Mouse (Mus musculus): ENCODE measurements around the gene Itga4.

The Itga4 gene

DNA sequence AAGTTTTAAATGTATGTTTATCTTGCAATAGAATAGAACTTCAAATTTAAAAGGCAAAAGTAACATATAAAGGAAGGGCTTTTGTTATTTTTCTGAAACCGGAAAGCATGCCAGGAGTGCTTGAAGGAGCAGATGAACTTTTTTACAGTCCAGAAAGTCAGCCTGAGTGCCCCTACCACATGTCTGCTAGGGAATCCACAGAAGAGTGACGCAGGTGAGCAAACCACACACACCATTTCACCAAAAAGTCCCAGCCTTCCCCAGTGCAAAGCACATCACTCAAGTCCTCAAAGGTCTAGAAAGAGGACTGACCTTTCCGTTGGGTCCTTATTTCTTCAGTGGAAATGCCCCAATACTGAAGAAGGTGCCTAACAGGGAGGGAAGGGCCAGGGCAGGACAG lies 11.3 kb downstream of the Itga4 start:
- DNase-seq (ENCODE audit: low read depth, low spot score), result no peak

DNA sequence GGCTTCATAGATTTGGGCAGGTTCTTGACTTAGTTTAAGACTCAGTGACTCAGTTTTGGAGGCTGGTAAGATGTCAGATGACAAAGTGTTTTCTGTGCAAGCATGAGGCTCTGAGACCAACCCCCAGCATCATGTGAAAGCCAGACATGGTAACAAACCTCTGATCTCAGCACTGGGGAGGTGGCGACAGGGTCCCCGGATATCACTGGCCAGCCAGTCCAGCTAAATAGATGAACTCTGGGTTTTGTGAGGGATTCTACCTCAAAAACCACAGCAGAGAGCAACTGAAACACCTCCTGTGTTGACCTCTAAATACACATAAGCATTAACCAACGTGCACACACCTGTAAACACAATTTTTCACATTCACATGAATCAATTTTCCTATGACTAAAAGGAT lies 12.0 kb downstream of the Itga4 start:
- no peak for DNase-seq (ENCODE audit: low read depth, low spot score)

DNA sequence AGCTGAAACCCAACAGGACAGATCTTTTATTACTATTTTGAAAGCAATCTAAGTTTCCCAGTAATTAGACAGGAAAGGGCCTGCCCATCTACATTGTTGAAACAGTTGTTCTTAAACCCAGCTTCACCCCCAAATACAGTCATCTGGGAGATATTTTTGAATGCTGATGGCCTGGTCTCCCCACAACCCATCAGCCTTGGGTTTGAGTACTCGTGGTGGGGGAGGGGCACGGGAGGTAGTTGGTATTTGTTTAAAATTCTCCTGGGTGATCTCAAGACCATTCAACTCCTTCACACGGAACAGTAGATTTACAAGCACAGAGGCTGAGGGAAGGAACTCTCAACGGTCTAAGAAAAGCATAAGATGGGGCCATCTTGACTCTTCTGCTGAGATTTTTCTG lies 13.6 kb downstream of the Itga4 start:
- DNase-seq (ENCODE audit: low read depth, low spot score), result no peak

DNA sequence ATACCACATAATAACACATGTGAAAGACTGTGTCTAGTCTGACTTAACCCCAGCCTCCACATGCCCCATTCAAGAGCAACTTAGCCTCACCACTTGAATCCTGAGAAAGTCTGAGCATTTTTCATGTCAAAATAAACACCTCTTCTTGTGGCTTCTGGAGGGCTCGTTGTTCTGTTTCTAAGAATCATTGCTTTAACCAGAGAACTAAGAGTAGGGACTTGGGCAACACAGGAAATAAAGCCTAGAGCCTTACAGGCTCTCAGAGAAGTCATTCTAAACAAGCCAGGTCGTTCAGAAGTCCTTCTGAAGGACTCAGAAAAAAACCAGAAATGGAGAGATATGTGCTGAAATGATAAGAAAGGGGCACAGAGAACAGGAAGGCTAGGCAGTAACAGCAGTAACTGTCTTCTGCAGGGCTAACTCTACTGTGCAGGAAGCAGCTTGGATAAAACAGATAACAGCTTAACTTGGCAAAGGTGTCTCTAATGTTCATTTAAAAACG lies 14.9 kb downstream of the Itga4 start:
- DNase-seq (ENCODE audit: low read depth, low spot score), result no peak

DNA sequence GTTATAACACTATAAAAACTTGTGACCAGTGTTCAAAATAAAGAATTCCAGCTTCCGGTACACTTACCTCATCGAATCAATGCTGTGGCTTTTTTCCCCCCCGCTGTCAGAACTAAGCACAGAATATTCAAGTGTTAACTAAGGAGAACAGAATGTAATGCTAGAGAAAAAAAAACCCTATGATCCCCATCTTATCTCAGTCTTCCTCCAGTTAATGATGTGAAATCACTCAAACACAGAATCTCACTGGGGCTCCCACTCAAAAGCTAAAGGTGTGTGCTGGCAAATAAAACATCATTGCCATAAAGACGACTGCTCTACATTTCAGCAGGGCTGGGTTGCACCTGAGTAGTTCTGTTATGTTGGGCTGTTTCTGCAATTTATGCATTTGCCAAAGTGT lies 16.6 kb downstream of the Itga4 start:
- DNase-seq (ENCODE audit: low read depth, low spot score), result no peak

DNA sequence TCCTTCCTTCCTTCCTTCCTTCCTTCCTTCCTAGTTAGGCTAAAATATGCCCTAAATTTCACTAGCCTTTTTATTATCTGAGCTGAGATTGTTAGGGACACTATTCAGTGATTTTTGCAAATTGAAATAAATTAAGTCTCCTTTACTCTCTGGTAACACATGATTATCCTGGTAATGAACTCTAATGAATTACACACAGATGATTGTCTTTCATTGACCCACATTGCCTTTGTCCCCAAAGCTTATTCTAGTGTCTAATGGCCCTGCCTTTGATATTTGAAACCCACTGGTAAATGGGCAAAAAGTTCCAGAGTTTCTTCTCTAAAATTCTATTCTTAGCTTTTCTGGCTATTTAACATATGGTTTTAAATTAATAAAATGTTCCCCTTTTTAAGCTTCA lies 23.4 kb downstream of the Itga4 start:
- no peak for DNase-seq (ENCODE audit: low read depth, low spot score)

DNA sequence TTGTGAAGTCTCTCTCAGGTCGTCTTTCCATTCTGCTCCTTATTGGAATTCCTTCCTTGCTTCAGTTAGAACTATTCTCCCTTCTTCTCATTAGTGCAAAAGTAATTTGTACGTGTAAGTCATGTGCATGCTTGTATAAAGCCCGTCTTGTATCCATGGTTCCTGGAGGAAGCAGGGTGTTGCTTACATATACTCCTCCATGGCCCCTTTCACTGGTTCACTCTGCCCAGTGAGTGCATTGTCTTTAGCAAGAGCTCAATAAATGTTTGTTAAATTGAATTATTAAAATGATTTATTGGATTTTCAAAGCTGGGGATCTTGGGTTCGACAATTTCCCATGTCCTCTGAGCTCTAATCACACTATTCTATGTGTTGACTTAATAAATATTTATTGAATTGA lies 29.0 kb downstream of the Itga4 start:
- DNase-seq (ENCODE audit: low read depth, low spot score), result no peak

DNA sequence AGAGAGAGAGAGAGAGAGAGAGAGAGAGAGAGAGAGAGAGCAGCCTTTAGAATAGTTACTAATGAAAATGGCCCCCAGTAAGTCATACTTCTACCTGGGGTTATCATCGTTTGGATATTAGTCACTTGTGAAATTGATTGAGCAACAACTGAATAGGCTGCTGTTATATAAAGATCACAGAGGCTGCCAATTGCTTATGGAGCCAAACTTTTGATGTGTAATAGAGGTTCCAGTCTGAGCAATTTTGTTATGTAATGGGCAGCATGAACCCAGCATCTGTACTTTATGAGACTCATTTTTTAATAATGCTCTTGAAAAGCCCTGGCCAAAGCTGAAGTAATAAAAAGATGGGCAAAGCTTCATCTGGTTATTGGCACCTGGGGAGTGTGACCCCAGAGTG lies 34.9 kb downstream of the Itga4 start:
- DNase-seq (ENCODE audit: low read depth, low spot score), result no peak

DNA sequence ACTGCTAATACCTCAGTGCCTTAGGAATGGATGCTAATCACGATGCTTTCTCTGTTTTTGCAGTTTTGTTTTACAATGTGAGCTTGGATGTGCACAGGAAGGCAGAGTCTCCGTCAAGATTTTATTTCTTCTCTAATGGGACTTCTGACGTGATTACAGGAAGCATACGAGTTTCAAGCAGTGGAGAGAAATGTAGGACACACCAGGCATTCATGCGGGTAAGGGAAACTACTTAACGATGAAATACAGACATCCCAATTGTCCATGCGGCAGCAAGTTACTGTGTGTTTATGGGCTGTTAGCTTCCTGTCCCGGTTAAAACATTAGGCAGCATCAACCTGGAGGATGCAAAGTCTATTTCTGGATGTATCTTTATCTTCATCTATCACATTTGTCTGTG lies 36.7 kb downstream of the Itga4 start:
- no peak for DNase-seq (ENCODE audit: low read depth, low spot score)

DNA sequence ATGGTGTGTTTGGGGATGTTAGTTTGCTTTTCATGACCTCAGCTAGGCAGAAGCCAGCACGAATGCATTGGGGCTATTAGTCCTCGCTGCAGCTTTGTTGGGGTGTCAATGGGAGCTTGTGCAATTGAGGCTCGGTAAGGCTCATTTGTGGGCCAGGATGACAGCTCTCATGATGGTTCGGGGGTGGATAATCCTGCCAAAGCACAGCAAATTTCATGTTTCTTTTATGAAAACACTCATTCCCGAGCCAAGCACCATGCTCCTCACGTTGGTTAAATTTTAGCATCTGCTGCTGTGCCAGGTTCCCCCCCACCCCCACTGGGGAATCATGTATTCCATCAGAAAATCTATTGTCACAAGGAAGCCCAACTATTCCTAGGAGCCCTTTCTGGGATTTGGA lies 37.2 kb downstream of the Itga4 start:
- no peak for DNase-seq (ENCODE audit: low read depth, low spot score)

DNA sequence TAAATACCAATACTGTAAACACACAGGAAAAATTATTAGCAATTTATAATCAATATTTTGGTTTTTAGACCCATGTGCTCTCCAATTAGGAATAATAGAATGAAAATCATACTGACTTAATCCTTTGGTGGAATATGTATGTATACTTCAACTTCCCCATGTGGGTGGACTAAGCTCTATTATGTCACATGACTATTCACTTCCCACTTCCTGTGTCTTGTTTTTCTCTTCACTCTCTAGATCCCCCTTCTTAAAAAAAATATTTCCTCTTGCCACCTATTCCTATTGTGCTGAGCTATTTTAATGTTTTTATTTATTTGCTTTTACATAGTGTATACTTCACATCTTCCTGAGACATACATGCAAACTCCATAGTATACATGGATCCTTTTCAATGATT lies 47.2 kb downstream of the Itga4 start:
- DNase-seq (ENCODE audit: low read depth, low spot score), result no peak

DNA sequence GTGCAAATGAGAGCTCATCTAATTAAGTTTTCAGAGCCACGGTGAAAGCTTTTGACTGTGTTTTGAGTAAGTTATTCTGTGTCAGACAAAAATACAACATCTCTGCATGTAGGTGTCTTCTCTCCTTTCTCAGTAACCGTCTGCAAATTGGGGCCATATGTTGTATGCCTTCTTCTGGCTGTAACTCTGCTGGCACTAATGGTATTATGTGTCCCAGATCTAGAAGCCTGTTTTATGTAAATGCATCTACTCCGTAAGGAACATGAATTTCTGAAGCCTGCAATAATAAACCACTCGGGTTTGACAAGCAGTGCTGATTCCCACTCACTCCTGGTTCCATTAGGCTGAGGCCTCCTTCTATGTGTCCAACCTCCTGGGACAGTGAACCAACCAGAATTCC lies 52.3 kb downstream of the Itga4 start:
- no peak for DNase-seq (ENCODE audit: low read depth, low spot score)

DNA sequence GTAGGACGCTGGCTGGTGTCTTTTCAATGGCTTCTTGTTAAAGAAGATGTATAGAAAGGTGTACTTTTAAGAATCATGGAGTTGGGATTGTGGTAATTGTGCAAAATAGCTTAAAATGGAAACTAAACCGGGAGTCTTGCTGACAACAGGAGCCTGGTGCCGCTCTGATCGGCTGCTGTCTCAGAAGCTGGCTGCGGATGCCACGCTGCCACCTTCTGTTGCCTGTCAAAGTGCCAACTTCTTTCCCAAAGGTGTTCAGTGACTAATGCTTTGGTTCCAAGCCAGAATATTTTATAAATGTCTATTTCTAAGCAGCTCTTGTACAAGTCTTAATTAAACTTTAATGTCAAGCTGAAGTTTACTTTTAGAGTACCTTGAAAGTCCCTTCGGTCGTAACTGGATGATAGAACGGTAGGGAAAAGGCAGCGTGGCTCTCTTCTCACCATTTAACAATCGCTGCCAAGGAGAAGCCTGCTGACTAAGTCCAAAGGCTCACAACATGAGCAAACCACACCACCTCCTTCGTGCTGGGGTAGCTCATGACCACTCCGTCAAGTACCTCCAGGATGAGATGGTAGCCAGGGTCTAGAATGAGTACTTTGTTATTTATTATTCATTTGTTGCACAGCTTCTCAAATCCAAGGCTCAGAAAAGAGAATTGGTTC lies 54.4 kb downstream of the Itga4 start:
- DNase-seq (ENCODE audit: low read depth, low spot score), result no peak

DNA sequence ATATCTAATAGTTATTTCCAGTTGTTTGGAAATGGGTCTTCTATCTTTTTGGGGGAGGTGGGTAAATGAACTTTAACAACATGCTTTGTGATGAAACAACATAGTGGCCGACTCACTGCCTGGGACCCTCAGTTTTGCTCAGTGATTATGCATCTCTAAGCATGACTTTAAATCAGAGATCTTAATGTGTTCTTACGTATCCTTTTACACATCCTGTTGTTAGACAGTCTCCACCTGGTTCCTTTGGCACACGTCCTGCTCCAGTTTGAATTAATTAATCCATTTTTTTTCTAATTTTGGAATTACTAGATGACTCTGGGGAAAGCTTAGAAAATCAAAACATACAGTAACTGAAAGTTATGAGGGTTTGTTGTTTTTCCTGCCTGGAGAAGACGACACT lies 57.3 kb downstream of the Itga4 start:
- no peak for DNase-seq (ENCODE audit: low read depth, low spot score)

DNA sequence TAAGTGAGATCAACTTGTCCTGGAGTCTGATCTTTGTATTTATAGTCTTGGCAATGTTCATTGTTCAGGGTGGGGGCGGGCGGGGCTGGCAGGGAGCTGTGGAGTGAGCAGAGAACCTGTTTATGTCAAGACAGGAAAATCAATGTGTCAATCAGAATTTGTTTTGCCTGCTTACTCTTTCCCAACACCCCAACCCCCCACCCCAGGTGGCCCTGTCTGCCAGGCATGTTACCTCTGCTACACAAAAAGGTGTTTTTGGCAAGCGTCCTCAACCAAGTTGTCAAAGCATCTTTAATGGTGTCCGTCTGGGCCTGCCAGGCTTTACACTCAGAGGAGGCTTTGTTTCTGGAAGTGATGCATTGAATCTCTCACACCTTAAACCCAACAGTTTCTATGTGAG lies 59.9 kb downstream of the Itga4 start:
- DNase-seq (ENCODE audit: low read depth, low spot score), result no peak

DNA sequence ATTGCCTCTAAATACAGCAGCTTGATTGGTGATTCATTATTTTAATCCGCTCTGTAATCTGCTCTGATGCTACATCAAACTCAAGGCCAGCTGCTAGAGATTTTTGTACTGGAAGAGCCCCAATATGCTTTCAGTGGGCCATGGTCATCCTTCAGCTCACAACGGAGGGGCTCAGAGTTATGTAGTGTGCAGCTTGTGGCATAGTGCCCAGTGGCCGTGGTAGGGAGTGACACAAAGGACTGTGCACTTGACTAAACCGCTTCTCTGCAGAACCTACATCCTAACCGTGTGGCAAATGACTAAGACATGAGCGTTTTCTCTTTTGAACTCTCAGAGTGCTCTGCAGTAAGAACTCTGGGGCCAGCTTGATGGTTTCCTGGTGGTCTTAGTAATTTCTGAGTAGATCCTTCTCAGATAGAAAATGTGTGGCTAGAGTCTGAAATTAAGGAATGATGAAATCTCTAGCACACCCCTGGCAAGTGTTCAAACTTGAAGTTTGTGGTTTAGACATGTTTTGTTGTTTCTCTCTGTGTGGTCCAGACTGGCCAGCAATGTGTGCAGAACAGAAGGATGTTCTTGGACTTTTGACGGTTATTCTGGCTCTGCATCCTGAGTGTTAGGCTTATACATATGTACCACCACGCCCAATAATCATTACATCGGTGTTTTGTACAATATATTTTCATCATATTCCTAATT lies 61.1 kb downstream of the Itga4 start:
- DNase-seq (ENCODE audit: low read depth, low spot score), result peak; percentile 8

DNA sequence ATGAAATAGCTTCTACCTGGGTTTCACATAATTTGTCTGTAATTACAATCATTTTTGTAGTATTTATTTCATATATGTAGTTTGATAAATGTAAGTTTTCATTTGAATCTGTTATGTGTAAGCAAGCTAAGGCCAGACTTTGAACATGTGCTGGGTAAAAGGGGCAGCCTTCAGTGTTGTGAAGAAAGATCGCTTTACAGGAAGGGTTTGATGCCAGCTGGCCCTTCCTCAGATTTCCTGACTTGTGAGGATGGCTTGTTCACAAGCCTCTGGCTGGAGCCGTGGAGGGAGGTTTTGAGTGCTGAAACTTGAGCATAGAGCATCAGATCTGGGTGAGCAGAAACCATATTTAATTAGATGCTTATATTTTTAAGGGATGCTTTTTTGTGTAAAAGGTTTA lies 72.9 kb downstream of the Itga4 start:
- DNase-seq (ENCODE audit: low read depth, low spot score), result no peak

DNA sequence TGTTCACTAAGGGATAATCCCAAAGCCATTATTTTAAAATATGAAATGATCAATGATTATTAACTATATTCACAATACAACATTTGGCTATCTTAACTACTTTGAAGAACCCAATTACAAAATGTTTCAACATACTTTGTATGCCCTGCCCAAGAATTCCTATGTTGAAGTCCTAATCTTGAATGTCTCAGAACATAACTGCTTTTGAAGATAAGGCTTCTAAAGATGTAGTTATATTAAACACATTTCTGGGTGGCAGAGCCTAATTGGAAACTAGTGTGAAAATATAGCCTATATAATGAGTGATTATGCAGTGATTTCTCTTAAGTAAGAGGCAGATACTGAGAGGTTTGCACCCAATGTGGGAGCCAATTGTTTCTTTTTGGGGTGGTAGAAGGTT lies 79.4 kb downstream of the Itga4 start:
- DNase-seq (ENCODE audit: low read depth, low spot score), result no peak

DNA sequence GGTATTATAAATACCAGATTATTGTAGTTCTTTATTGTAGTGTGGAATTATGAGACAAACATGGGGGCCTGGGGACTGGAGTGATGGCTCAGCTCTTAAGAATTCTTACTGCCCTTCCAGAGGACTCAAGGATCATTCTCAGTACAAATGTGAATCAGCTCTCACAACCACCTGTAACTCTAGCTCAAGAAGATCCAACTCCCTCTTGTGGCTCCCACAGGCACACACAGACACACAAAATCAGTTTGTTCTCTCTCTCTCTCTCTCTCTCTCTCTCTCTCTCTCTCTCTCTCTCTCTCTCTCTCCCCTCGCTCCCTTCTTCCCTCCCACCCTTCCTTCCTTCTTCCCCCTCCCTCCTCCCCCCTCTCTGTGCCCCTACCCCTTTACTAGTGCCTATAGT lies 80.9 kb downstream of the Itga4 start:
- no peak for DNase-seq (ENCODE audit: low read depth, low spot score)

DNA sequence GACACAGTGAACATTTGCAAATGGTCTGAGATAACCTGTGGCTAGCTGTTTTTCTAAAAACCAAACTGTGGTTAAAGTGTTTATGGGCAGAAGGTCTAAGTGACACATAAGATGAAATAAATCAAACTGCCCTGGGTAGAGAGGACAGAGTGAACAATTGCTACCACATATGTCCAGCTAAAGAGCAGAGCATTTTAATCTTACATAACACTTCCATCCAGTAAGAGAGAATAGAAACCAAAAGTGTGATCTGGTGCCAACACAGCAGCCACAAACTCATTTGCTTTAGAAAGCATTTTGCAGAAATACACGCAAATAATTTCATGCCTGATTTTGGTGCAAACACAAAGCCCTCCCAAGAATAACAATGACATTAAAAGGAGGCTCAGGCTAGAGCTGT lies 83.8 kb downstream of the Itga4 start:
- DNase-seq (ENCODE audit: low read depth, low spot score), result no peak

DNA sequence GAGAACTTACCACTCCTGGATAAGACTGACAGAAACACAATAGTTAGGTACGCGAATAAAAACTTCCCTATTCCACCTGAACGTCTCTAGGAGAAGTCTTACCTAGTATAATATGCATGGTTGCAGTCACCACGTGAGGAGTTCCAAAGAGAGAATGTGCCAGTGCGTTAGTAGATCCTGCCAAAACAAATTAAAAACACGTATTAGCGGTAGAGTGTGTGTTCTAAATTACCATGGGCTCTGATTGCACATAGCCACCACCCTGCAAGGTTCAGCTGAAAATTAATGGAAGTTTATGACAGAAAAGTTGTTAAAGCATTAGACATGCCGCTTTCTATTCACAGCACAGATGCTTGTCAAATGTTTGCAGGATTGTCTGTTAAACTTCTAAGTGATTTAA lies 87.9 kb downstream of the Itga4 start:
- no peak for DNase-seq (ENCODE audit: low read depth, low spot score)

DNA sequence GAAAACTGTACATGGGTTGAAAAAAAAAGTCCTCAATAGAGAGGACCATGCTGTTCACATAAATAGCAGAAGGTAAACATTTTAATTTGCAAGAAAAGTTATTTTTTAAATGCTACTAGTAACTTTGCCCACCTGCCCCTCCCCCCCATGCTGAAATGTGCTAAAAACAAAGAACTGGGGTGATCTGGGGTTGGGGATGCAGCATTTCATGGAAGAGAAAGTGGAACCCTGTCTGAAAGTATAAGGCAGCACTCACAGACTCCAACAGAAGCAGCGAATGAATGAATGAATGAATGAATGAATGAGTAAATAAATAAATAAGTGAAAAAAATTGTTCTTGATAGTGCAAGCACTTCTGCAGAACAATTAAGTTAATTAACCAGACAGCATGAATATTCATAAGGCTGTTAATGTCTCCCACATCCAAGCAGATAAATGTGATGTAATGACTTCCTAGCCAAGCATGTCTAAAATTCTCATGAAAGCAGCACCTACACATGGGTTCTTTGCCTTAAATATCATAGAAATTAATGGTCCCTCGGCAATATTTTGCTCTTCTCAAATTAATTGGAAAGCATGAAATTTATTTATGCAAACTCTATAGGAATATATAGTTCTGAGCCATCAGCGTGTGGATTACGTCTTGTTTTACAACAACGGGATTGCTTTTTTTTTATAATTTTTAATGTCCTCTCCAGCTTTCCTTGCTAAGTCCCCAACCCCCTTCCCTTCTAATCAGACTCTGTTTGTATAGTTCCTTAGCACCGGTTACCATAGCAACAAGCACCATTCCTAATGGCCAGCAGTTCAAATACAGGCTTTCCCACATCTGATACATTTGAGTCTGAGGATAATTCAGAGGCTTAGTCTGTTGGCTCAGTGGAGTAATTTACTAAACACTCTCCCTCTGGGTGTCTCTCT lies 96.2 kb downstream of the Itga4 start:
- no peak for DNase-seq (ENCODE audit: low read depth, low spot score)

Measured in retina, postnatal 7 days (tissue).